Comparison of ENCODE assay signal across 17 mouse cellular contexts in the genomic region with DNA sequence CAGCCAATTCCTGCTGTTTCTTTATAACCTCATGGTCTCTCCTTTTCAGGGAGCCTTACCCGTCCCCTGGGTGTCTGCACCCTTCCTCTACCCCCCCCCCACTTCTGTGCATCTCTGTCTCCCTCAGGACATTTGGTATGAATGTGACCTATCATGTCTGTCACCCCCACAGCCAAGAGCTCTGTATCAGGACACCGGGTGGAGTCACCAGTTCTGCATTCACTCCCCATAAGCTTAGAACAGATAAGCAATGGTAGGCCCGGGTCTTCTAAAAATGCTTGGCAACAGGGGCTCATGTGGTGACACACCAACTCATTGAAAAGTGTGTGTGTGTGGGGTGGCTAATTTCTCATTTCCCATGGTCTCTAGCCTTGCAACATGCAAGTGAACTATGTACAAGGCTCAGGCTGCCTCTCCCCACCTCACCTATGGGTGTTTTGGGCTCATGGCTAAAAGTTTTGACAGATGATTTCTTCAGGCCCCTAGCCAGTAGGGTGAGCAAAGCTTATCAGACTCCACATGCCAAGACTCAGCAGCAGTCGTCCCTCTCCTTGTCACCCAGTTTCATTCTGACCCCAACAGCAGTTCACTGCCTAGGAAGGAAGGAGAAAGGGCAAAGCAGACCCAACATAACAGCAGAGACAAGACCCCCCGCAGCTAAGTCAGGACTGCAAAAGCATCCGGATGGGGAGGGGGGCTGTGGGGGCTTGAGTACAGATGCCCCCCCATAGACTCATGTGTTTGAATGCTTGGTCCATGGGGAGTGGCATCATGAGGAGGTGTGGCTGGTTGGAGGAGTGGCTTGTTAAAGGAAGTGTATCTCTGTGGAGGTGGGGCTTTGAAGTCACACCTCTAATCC.
DNase-seq lines count a peak whose midpoint lies in the region; ATAC-seq and TF ChIP-seq lines count a peak whose summit lies in the region.
"Had no signal": no experiment of that assay in that cellular context is flagged by ENCODE, and none has a peak within 500 bp of the region (broad histone marks: within the 10 kb centered on the region; RNA-seq: fewer than 3 reads in every experiment).

No protein-coding gene starts in this region.

- 72% methylated on average over 6 of the region's 6 CpGs for WGBS in intestine, embryonic 16.5 days
- 67% methylated on average over 6 of the region's 6 CpGs for WGBS in intestine, embryonic 15.5 days
- 48% methylated on average over 6 of the region's 6 CpGs for WGBS in bone marrow, adult 2 months

- 0 out of 2 replicates have a peak, but pooled peaks have one; percentile 5 for ATAC-seq in intestine, embryonic 16.5 days
- no peak for ATAC-seq in intestine, embryonic 15.5 days
- ATAC-seq in megakaryocyte progenitor cell, adult 5-6 weeks (replicated peaks; ENCODE audit: poor library complexity): peak; percentile 86
- ATAC-seq: midbrain, embryonic 15.5 days had no signal

- no peak overlapping the region for H3K4me2 ChIP-seq in intestine, embryonic 16.5 days (ENCODE audit: low read depth, low read length)
- no peak overlapping the region for H3K4me2 ChIP-seq in intestine, embryonic 15.5 days (replicated peaks)
- H3K4me2 ChIP-seq: embryonic facial prominence, embryonic 13.5 days; forebrain, embryonic 12.5 days; midbrain, embryonic 15.5 days had no signal

- no peaks in the 10 kb centered on the region for H3K36me3 ChIP-seq in intestine, embryonic 16.5 days (ENCODE audit: control insufficient read depth, insufficient read depth, low read length)
- H3K36me3 ChIP-seq in intestine, embryonic 15.5 days: no peaks in the 10 kb centered on the region
- H3K36me3 ChIP-seq: embryonic facial prominence, embryonic 13.5 days; forebrain, embryonic 12.5 days; midbrain, embryonic 15.5 days had no signal

- H3K9me3 ChIP-seq in intestine, embryonic 16.5 days (ENCODE audit: control insufficient read depth, low read length): no peaks in the 10 kb centered on the region
- no peaks in the 10 kb centered on the region for H3K9me3 ChIP-seq in intestine, embryonic 15.5 days
- H3K9me3 ChIP-seq: embryonic facial prominence, embryonic 13.5 days; forebrain, embryonic 12.5 days; midbrain, embryonic 15.5 days had no signal

- no peaks in the 10 kb centered on the region for H3K27me3 ChIP-seq in intestine, embryonic 16.5 days (replicated peaks; ENCODE audit: control insufficient read depth, insufficient read depth, low read length)
- H3K27me3 ChIP-seq in intestine, embryonic 15.5 days (replicated peaks): no peaks in the 10 kb centered on the region
- H3K27me3 ChIP-seq: midbrain, embryonic 15.5 days had no signal

- intact Hi-C loops in heart, postnatal 14 days (cut with DNase I): no loop called here

- no peak for TF ChIP-seq POLR2A in bone marrow, adult 2 months (IDR thresholded peaks at IDR 0.05; ENCODE audit: borderline replicate concordance, control insufficient read depth, low read depth, low read length)

- peak; percentile 71 for DNase-seq in liver
- no peak for DNase-seq in spleen, postnatal 36 days (ENCODE audit: low spot score in 2 of 2)
- no peak for DNase-seq in heart, postnatal 14 days
- DNase-seq: adrenal gland, postnatal 14 days; cerebellum, postnatal 14 days; heart, postnatal 36 days; lung, postnatal 36 days; right cerebral cortex, adult 18-20 months; spleen, adult 18-20 months had no signal

- no peak overlapping the region for H3K4me3 ChIP-seq in intestine, embryonic 16.5 days (ENCODE audit: low read length)
- no peak overlapping the region for H3K4me3 ChIP-seq in intestine, embryonic 15.5 days (replicated peaks)
- H3K4me3 ChIP-seq in bone marrow, adult 2 months (replicated peaks; ENCODE audit: control insufficient read depth, low read depth, low read length): no peak overlapping the region
- H3K4me3 ChIP-seq: embryonic facial prominence, embryonic 13.5 days; forebrain, embryonic 12.5 days; midbrain, embryonic 15.5 days had no signal

- H3K4me1 ChIP-seq in intestine, embryonic 16.5 days (ENCODE audit: control insufficient read depth, insufficient read depth, low read length): no peaks in the 10 kb centered on the region
- H3K4me1 ChIP-seq in intestine, embryonic 15.5 days (replicated peaks): peaks cover 8% of the 10 kb centered on the region; the same call in 1 of the 2 replicates
- H3K4me1 ChIP-seq in bone marrow, adult 2 months (ENCODE audit: control insufficient read depth, insufficient read depth, low read length): no peaks in the 10 kb centered on the region; the same call in 1 of the 2 replicates

- H3K27ac ChIP-seq in intestine, embryonic 16.5 days (ENCODE audit: low read length): no peak overlapping the region
- H3K27ac ChIP-seq in intestine, embryonic 15.5 days: no peak overlapping the region
- H3K27ac ChIP-seq in bone marrow, adult 2 months (ENCODE audit: control insufficient read depth, insufficient read depth, low read depth, low read length, poor library complexity): peak overlapping the region; percentile 45; the same call in 1 of the 2 replicates
- H3K27ac ChIP-seq: embryonic facial prominence, embryonic 13.5 days; forebrain, embryonic 12.5 days; kidney, postnatal 0 days; midbrain, embryonic 15.5 days had no signal

- TF ChIP-seq CTCF in bone marrow, adult 2 months (IDR thresholded peaks at IDR 0.05; ENCODE audit: control insufficient read depth, insufficient read depth, low read length): no peak

- H3K9ac ChIP-seq in intestine, embryonic 16.5 days (ENCODE audit: low read depth, low read length): no peak overlapping the region
- H3K9ac ChIP-seq in intestine, embryonic 15.5 days: no peak overlapping the region
- H3K9ac ChIP-seq: embryonic facial prominence, embryonic 13.5 days; forebrain, embryonic 12.5 days; midbrain, embryonic 15.5 days had no signal
